Mouse (Mus musculus) spleen, embryonic (tissue): ENCODE results near the gene Mrpl19.

ENCODE experiments used
- CTCF ChIA-PET: fragments of 350-600 bp; sonication (Branson Sonifier 250); formaldehyde crosslinking; loops from one replicate; lab custom pipeline; 2022; lab: Charles Lee

The Mrpl19 gene

DNA sequence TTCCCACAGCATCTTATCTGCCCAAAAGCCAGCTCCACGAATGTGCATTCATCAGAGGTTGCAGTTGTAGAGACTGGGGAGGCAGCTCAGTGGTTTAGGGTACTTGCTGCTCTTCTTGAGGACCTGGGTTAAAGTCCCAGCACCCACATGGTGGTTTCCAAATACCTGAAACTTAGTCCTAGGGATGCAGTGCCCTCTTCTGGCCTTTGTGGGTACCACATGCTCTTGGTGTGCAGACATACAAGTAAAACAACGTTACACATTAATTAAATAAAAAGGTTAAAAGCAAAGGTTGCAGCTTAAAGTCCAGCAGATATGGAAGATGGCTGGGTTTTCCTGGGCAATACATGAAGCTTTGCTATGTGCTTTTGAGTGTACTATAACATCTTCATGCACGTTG lies 32.5 kb downstream of the Mrpl19 start:
- CTCF ChIA-PET = no interaction called here

DNA sequence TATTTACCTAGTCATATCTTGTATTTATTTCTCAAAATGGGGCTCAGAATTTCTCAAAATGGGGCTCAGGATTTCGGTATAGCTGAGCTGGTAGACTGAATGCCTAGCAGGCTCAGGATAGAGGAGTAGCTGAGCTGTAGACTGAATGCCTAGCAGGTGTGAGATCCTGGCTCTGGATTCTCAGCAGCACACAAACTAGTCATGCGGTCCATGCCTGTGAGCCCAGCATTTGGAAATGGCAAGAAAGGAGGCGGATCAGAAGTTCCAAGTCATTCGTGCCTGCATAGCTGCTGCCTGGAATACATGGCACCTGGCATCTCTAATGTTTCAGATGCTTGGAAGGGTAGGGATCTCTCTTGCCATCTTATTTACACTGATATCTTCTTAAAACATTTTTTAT lies 36.4 kb downstream of the Mrpl19 start:
- CTCF ChIA-PET = no interaction called here

DNA sequence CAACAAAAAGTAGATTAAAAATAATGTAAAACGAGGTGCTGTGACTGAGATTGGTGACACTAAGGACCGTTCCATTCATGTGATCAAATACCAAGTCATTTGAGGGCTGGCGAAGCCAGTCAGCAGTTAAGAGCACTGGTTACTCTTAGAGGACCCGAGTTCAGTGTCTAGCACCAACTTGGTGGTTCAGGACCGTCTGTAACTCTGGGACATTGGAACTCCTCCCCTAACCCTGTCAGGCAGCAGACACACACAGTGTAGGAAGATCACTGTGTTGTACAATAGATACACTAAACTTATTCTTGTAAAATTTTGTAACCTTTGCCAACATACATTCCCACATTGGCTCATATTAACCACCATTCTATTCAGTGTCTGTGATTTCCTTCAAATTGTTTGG lies 41.5 kb downstream of the Mrpl19 start:
- CTCF ChIA-PET = no interaction called here

GRCm38 (mm10) chr6:81923523-81924142 lies 42.1 kb downstream of the Mrpl19 start, which contains the start of gene Gcfc2:
Gene Gcfc2, plus strand, starts transcription at chr6:81923669.
- CTCF ChIA-PET = no interaction called here

- CTCF ChIA-PET = no interaction called here
Observed at GRCm38 (mm10) chr6:81912177-81912576, 53.6 kb downstream of the Mrpl19 start.

GRCm38 (mm10) chr6:81911713-81912112 lies 54.0 kb downstream of the Mrpl19 start:
- CTCF ChIA-PET = no interaction called here

DNA sequence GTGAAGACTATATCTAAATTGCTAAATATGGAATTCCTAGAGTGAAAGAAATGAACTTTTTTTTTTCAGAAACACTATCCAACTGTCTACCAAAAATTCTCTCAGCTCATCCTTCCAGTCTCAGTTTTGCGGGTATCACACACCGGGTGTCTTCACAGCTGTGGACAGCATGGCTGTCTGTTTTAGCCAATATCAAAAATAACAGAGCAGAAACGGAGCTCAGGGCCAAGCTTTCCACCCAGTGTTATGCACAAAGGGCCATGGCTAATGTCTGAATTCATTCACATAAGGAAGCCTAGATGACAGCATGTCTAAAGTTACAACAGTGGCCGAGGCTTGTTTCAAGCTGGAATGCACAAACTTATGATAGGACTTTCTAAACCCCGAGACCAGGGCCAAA lies 54.5 kb downstream of the Mrpl19 start:
- CTCF ChIA-PET = no interaction called here

DNA sequence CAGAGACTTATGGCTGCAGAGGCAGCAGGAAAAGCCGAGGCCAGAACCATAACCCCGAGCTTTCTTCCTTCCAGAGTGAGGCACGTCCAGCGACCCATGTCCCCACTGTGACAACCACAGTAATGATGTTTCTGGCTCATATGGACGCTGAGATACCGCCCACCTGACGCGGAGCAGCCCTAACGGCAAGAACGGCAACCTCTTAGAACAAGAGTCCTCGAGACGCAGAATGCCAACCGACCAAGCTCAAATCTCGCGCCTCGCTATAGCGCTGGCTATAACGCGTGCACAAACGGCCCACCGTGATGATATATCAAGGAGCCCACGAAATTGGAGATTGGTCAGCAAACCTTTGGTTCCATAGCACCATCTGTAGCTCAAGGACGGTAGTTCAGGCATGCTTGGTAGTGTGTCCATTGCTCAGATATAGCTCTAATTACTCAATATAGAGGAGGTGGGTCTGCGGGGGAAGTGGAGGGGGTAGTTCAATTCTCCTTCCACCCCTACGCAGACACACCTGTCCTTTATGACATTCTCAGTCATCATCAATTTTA lies 55.4 kb downstream of the Mrpl19 start:
- CTCF ChIA-PET = no interaction called here
